In genomic region chr8:105622421-105622920, GRCm38 (mm10) we compare ENCODE assay signal across 8 mouse cellular contexts. TPM values are rescaled to one million over a fixed set of nuclear protein-coding genes. Genes with fewer than 3 reads are reported as not detected.
A peak's percentile ranks its signal among the peaks of the same experiment; 100 is the strongest.
DNase-seq lines count a peak whose midpoint lies in the region; ATAC-seq lines count a peak whose summit lies in the region.

No protein-coding gene starts in this region.

- ATAC-seq in hindbrain, embryonic 16.5 days, result peak; percentile 88

- no peaks in the 10 kb centered on the region for H3K27me3 ChIP-seq in hindbrain, embryonic 16.5 days (replicated peaks; ENCODE audit: control insufficient read depth, insufficient read depth, low read length)

- no peak overlapping the region for H3K4me3 ChIP-seq in hindbrain, embryonic 16.5 days (ENCODE audit: low read length)

- WGBS in hindbrain, embryonic 16.5 days, result 4% methylated on average over 8 of the region's 8 CpGs

- no peaks in the 10 kb centered on the region for H3K9me3 ChIP-seq in hindbrain, embryonic 16.5 days (ENCODE audit: control insufficient read depth, low read length)

- no peak overlapping the region for H3K4me2 ChIP-seq in hindbrain, embryonic 16.5 days (ENCODE audit: low read length)

- DNase-seq in WW6 (ENCODE audit: low read depth, low spot score), result peak; percentile 95
- peak; percentile 94 to 96 for DNase-seq in cerebellum, postnatal 36 days
- peak; percentile 92 for DNase-seq in gastrocnemius, adult 18-20 months (ENCODE audit: low spot score)
- DNase-seq in left cerebral cortex, adult 11 months (ENCODE audit: low spot score), result peak; percentile 89
- DNase-seq in lung, postnatal 36 days, result peak; percentile 98
- peak; percentile 96 for DNase-seq in retina, postnatal 1 day
- peak; percentile 99 for DNase-seq in thymus, postnatal 4 days

- H3K36me3 ChIP-seq in hindbrain, embryonic 16.5 days (ENCODE audit: control insufficient read depth, insufficient read depth, low read length), result peaks cover 40% of the 10 kb centered on the region

- peaks cover 7% of the 10 kb centered on the region; the same call in 1 of the 2 replicates for H3K4me1 ChIP-seq in hindbrain, embryonic 16.5 days (ENCODE audit: control insufficient read depth, insufficient read depth, low read depth, low read length)

- peak overlapping the region; percentile 74 for H3K27ac ChIP-seq in hindbrain, embryonic 16.5 days (ENCODE audit: low read depth, low read length)

- no peak overlapping the region for H3K9ac ChIP-seq in hindbrain, embryonic 16.5 days (ENCODE audit: low read depth, low read length)

RNA-seq across cellular contexts. Expression of gene Ctcf, which starts 13.9 kb away (rescaled TPM):
- total RNA-seq in gastrocnemius, adult 18-20 months (2021), result 10 to 100 TPM; 33.6 to 34.2 TPM
- polyA plus RNA-seq in hindbrain, embryonic 16.5 days (2015; fragmentation: Nextera tagmentation; extraction: Ambion mirVana), result 92.7 and 93.4 TPM in 2 replicates

RNA-seq across cellular contexts. Expression of gene Agrp, which starts 14.7 kb away (rescaled TPM):
- total RNA-seq in gastrocnemius, adult 18-20 months (2021), result 1 to 10 TPM in 1 of 2 experiments, under 1 TPM in 1; 0.52 to 1.2 TPM
- 0.75 and 1.4 TPM in 2 replicates for polyA plus RNA-seq in hindbrain, embryonic 16.5 days (2015; fragmentation: Nextera tagmentation; extraction: Ambion mirVana)

RNA-seq across cellular contexts. Expression of gene Ripor1, which starts 17.4 kb away (rescaled TPM):
- 10 to 100 TPM; 17.1 to 21.7 TPM for total RNA-seq in gastrocnemius, adult 18-20 months (2021)
- polyA plus RNA-seq in hindbrain, embryonic 16.5 days (2015; fragmentation: Nextera tagmentation; extraction: Ambion mirVana), result 37.2 and 41.7 TPM in 2 replicates

RNA-seq across cellular contexts. Expression of gene Atp6v0d1, which starts 56.6 kb away (rescaled TPM):
- total RNA-seq in gastrocnemius, adult 18-20 months (2021), result 10 to 100 TPM; 40.1 to 42.7 TPM
- 250 and 273 TPM in 2 replicates for polyA plus RNA-seq in hindbrain, embryonic 16.5 days (2015; fragmentation: Nextera tagmentation; extraction: Ambion mirVana)
